Mouse (Mus musculus) brain, embryonic 18.5 days (tissue): ENCODE data around the gene N4bp2l1.

ENCODE experiments used
- DNase-seq: peaks from one replicate; pipeline ENCODE4 v3.0.0-alpha.2; 2012; ENCODE audit warnings: low read depth, low spot score

Gene N4bp2l1

DNA sequence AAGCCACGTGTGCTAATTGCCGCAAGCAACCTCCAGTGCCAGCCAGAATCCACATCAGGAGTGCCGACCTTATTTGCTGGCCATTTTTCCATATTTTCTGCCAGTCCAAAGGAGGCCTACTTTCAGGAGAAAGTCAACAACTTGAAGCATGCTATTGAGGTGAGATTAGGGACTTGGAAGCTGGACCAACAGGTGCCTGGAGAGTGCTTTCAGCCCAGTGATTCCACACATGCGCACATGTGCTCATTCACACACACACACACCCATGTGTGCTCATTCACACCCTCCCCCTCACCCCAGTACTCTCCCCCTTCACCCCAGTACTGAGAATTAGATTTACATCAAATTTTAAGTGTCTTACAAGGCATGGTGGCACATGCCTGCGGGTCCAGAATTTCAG lies 30.0 kb downstream of the N4bp2l1 start:
- DNase-seq, result no peak

DNA sequence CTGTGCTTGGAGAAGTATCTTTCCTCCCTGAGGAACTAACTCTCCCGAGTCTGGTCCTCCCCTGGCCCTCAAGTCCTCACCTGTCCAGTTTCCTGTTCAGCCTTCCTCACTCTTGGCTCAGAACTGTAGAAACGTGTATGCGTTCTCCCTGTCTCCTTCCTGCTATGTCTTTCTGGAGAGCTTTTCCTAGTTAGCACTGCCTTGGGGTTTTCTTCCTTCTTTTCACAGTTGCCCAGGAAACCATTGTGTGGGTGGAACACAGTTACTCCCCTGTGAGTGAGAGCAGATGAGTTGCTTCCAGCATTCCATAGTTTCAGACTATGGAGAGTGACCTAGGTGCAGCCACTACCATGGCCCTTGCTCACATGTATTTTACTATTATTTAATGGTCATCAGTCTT lies 30.8 kb downstream of the N4bp2l1 start:
- DNase-seq, result no peak

DNA sequence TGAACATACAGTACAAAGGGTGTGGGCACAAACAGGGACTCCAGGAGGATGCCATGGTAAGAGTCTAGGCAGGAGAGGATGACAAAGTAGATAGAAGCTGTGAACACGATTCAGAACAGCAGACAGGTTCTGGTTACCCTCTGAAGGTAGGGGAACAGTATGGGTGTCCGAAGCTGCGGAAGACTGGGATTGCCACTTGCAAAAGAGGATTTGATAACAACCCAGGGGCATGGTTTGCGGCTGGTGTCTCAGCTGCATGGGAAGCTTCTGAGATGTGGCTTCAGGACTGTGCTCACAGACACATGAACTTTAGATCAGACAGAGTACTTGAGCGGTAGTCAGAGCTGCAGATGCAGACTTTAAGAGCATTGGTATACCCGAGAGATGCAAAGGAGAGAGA lies 32.6 kb downstream of the N4bp2l1 start:
- DNase-seq, result no peak

DNA sequence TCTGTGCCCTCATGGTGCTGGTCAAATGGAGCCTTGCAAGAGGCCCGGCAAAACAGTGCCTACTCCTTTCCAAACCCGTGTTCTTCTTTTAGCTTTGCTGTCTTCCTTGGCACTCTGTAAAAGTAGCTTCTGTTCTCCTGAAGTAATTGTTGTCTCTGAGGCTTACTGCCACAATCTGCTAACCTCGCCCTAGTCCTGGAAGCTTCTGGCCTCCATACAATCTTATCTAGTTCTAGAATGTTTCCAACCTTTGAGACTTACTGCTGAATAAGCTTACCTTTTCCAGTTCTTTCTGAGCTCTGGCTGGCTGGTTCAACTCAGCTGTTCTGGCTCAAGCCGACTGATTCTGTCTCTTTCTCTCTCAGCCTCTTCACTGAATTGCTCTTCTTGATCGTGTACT lies 35.2 kb downstream of the N4bp2l1 start:
- no peak for DNase-seq

DNA sequence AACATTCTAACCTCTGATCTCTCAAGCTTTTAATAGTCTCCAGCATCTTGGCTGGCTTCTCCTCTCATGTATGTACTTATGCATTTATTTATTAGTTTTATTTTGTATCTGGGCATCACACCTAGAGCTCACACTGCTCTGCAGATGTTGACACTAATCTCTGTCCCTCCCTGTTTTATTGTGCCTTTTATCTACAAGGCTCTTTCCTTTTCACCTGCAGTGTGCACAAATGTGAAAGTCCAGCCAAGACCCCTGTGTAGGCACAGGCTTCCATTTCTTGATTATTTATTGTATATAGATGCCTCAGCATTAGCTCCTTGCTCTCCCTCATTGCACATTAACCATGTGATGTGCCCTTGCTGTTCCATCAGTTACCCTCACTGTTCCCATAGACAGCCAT lies 35.6 kb downstream of the N4bp2l1 start:
- no peak for DNase-seq

DNA sequence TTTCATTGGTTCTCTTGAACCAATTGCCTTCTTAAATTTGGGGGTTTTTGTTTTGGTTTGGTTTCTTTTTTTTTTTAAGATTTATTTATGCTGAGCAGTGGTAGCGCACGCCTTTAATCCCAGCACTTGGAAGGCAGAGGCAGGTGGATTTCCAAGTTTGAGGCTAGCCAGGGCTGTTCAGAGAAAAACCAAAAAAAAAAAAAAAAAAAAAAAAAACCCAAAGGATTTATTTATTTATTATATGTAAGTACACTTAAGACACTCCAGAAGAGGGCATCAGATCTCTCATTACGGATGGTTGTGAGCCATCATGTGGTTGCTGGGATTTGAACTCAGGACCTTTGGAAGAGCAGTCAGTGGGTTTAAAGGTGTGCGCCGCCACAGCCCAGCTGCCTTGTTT lies 36.1 kb downstream of the N4bp2l1 start:
- no peak for DNase-seq

DNA sequence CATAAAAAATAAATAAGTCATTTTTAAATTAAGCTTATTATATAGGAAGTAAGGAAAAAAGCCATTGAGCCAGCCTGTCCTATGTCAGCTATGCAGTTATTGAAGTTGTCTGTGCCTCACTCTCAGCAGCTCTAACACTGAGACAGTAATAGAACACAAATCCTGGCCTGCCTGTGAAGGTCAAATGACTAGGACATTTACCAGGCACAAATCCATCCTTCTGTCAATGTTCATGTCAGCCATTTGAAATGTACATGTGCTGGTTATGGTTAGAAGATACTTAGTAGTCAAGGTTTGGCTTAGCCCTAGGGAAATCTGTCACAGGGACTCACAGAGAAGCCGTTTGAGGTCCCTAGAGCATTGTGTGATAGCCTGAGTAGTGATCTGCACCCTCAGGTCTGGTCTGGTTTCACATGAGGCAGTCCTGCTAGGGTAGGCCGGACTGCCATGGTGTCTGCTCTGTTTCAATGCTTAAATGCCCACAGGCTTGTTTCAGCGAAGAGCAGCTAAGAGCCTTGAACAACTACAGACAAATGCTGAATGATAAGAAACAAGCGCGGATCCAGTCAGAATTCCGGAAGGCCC lies 37.4 kb downstream of the N4bp2l1 start:
- no peak for DNase-seq

DNA sequence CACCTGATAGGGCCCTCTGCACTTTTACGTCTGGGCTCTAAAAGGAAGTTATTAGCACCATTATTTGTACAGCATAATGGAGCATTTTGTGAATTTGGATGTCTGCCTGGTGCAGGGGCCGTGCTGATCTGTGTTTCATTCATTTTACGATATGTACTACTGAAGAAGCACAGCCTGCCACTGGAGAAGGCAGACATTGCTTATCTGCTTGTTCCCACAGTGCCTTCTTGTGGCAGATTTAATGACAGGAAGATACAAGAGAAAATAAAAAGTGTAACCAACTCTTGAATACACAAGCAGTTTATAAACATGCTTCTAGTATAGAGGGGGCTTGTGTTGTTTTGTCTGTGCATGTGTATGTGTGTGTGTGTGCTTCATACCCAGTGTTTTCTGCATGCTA lies 45.4 kb downstream of the N4bp2l1 start:
- no peak for DNase-seq

DNA sequence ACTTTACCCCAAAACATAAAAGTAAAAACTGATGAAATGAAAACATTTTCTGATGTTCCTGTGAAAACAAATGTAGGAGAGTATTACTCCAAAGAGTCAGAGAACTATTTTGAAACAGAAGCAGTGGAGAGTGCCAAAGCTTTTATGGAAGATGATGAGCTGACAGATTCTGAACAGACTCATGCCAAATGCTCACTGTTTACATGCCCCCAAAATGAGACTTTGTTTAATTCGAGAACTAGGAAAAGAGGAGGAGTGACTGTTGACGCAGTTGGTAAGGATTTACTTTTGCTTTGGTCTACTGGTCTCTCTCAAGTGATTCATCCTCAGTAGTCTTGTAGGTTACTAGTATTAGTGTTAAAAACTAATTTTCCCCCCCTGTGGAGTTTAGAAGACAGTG lies 53.8 kb downstream of the N4bp2l1 start:
- no peak for DNase-seq

DNA sequence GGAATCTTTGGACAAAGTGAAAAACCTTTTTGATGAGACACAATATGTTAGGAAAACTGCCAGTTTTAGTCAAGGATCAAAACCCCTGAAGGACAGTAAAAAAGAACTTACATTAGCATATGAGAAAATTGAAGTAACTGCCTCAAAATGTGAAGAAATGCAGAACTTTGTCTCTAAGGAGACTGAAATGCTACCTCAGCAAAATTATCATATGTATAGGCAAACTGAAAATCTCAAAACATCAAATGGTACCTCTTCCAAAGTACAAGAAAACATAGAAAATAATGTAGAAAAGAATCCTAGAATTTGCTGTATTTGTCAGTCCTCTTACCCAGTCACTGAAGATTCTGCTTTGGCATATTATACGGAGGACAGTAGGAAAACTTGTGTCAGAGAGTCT lies 55.7 kb downstream of the N4bp2l1 start:
- DNase-seq, result no peak

DNA sequence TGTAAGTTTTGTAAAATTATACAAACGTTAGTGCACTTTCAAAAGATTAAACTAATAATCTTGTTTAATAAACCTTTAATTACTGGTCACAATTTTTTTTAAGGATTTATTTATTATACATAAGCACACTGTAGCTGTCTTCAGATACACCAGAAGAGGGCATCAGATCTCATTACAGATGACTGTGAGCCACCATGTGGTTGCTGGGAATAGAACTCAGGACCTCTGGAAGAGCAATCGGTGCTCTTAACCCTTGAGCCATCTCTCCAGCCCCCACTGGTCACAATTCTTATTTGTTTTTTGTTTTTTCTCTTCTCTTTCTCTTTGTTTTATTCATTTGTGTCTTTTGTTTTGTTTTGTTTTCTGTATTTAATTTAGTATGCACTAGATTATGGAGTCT lies 71.7 kb downstream of the N4bp2l1 start:
- no peak for DNase-seq

DNA sequence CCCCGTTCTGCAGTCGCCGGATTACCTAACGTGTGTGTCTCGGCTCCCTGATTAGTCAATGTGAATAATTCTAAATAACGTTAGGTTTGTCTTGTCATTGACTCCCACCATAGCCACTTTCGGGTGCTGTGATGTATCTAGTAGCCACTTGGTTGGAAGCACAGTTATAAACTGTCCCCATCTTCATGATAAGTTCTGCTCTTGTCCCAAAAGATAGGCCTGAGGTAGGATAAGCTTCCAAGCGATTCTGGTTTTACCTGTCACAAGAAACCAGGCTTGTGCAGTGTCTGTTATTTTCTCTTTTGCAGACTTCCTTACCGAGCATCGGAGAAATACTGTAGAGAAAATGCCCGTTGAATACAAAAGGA lies 74.1 kb downstream of the N4bp2l1 start:
- DNase-seq, result no peak

DNA sequence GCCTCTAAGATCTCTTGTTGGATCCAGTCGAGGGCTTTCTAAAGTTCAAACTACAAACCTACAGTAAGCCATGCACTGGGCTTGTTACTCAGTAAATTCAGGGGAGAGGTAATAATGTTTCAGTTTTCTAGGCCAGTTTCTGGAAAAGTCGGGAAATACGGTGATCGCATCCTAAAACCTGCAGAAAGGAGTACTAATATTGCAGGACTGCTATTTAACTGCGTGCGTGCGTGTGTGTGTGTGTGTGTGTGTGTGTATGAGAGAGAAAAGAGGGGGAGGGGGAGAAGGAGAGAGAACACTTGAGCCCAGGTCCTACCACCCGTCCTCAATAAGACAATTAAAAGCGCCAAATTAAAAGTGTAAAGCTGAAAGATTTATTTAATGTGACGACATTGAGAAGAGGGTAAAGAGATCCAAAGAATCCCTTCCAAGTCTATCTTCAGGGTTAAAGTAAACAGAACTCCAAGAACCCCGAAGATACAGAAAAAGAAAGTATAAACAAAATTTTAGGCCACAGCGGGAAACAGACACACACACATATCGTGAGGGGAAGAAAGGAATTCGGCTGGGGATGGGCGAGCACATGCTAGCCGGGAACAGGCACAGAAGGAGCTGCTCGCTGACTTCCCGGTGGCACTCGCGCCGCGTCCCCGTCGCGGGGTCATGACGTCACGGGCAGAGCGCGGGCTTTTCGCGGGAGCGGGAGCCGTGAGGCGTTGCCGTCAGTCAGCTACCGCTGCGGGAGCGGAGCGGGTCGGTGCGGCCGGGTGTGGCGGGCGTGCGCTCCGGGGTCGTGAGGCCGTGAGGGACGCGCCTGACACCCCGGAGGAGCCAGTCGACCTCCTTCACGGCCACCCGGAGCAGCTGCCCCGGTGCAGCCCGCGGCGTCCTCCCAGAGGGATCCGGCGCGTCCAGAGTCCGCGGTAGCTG lies 74.8 kb downstream of the N4bp2l1 start, which contains the start of gene Brca2:
Gene Brca2, plus strand, starts transcription at position 694 of the 930 bp plus-strand sequence.
- DNase-seq, result peak; percentile 72
